Mouse (Mus musculus) midbrain, embryonic 16.5 days (tissue): Measurements from ENCODE around the gene 4930562C15Rik. TPM values are rescaled to one million over a fixed set of nuclear protein-coding genes. Genes with fewer than 3 reads are reported as not detected.

Source experiments
- ATAC-seq: fragments of 200-750 bp; cut with Nextera tagmentation; 2 replicates; pipeline ENCODE4 v1.8.0; 2017; ENCODE audit warnings: moderate TSS enrichment
- H3K27ac ChIP-seq: fragments of 300-500 bp; sonication (generic); 2 replicates; pipeline ENCODE4 v1.5.1; 2014; ENCODE audit warnings: mild to moderate bottlenecking, low read length, mixed read lengths
- H3K27me3 ChIP-seq: fragments of 300-500 bp; sonication (generic); 2 replicates; pipeline ENCODE4 v1.6.1; 2014; ENCODE audit warnings: low read depth, low read length, mixed read lengths; ENCODE audit not compliant: control insufficient read depth, insufficient read depth
- H3K36me3 ChIP-seq: fragments of 300-500 bp; sonication (generic); 2 replicates; pipeline ENCODE4 v1.6.1; 2014; ENCODE audit warnings: mild to moderate bottlenecking, low read length, moderate library complexity, mixed read lengths; ENCODE audit not compliant: control insufficient read depth, insufficient read depth
- H3K4me1 ChIP-seq: fragments of 300-500 bp; sonication (generic); 2 replicates; pipeline ENCODE4 v1.6.1; 2014; ENCODE audit warnings: mild to moderate bottlenecking, low read length, mixed read lengths; ENCODE audit not compliant: control insufficient read depth, insufficient read depth
- H3K4me2 ChIP-seq: fragments of 300-500 bp; sonication (generic); 2 replicates; pipeline ENCODE4 v1.6.1; 2014; ENCODE audit warnings: mild to moderate bottlenecking, low read length, mixed read lengths
- H3K4me3 ChIP-seq: fragments of 300-500 bp; sonication (generic); 2 replicates; pipeline ENCODE4 v1.5.1; 2014; ENCODE audit warnings: low read depth, mild to moderate bottlenecking, low read length, moderate library complexity, mixed read lengths
- H3K9ac ChIP-seq: fragments of 300-500 bp; sonication (generic); 2 replicates; pipeline ENCODE4 v1.6.1; 2014; ENCODE audit warnings: low read depth, low read length, mixed read lengths
- H3K9me3 ChIP-seq: fragments of 300-500 bp; sonication (generic); replicated peaks from 2 replicates; pipeline ENCODE4 v1.6.1; 2014; ENCODE audit warnings: mild to moderate bottlenecking, low read length, mixed read lengths; ENCODE audit not compliant: control insufficient read depth, poor library complexity, severe bottlenecking
- WGBS: fragments of 180-500 bp; shearing (Covaris S2); extraction: QIAGEN DNeasy Blood & Tissue Kit; methylation state at CpG from one replicate; pipeline ENCODE4 v1.1.7; 2014; 5-methylcytosine and 5-hydroxymethylcytosine counted together
- polyA plus RNA-seq: library from polyadenylated mRNA; unstranded; fragments of >200 nt; fragmentation: Nextera tagmentation; extraction: Ambion mirVana; gene quantifications from 2 replicates; pipeline ENCODE4 v1.2.1, GENCODE M21; 2015

The 4930562C15Rik gene
- polyA plus RNA-seq, 1 experiment from 2014 or later, result 0.26 TPM

DNA sequence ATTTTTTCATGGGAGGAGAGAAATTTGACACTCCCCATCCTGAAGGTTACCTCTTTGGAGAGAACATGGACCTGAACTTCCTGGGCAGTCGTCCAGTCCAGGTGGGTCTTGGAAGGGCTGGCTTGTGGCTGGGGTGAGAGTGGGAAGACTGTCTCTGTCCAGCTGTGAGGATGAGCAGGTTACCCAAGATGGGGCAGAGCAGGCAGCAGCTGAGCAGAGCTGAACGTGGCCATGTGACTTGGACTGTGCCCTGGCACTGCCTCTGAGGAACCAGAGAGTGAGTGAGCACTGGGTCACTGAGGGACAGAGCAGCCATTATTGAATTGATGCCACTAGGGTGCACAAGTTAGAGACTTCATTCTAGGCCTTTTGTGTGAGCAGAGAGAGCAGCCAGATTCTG is 72.2 kb downstream of the 4930562C15Rik start:
- Histone ChIP-seq H3K36me3 (peaks cover 24% of the 10 kb centered on the region), H3K4me2 (no peak overlapping the region), H3K4me3 (no peak overlapping the region), H3K9me3 (no peaks in the 10 kb centered on the region), H3K27me3 (no peaks in the 10 kb centered on the region), H3K27ac (no peak overlapping the region), H3K9ac (no peak overlapping the region), H3K4me1 (no peaks in the 10 kb centered on the region)
- ATAC-seq, result no peak
- 84% methylated on average over 2 of the region's 2 CpGs for WGBS

DNA sequence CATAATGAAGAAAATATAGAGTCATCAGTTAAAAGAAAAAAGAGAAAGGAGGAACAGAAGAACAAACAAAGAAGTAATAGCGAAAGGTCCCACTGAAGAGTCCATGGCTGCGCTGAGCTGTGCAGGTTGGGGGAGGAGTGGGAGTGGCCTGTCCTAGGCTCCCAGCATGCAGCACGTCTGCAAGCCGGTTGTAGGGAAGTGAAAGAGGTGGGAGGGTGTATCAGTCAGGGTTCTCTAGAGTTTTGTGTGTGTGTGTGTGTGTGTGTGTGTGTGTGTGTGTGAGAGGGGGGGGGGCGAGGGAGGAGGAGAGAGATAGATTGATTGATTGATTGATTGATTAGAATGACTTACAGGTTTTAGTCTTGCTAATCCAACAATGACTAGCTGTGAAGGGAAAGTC is 72.8 kb downstream of the 4930562C15Rik start:
- Histone ChIP-seq H3K36me3 (peaks cover 24% of the 10 kb centered on the region), H3K27me3 (no peaks in the 10 kb centered on the region), H3K4me2 (no peak overlapping the region), H3K4me3 (no peak overlapping the region), H3K4me1 (no peaks in the 10 kb centered on the region), H3K9me3 (no peaks in the 10 kb centered on the region), H3K27ac (no peak overlapping the region), H3K9ac (no peak overlapping the region)
- no peak for ATAC-seq
- 54% methylated on average over 5 of the region's 5 CpGs for WGBS

DNA sequence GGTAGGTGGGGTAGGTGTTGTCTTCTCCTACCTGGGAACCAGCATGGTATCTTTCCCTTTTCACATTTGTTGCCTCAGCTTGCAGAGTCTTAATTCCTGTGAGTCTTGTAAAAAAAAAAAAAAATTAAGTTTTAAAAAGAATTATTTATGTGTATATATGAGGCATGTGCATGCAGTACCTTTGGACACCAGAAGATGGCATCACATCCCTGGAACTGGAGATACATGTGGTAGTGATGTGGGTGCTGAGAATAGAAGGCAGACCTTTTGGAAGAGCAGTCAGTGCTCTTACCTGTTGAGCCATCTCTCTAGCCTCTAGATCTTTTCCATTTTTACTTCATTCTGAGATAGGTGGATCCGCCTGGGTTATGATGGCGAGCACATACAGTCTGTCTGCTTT is 74.5 kb downstream of the 4930562C15Rik start:
- WGBS, result 100% methylated on average over 2 of the region's 2 CpGs
- Histone ChIP-seq H3K9me3 (no peaks in the 10 kb centered on the region), H3K27me3 (no peaks in the 10 kb centered on the region), H3K27ac (no peak overlapping the region), H3K4me1 (no peaks in the 10 kb centered on the region), H3K36me3 (peaks cover 28% of the 10 kb centered on the region), H3K4me3 (no peak overlapping the region), H3K4me2 (no peak overlapping the region), H3K9ac (no peak overlapping the region)
- ATAC-seq, result no peak

DNA sequence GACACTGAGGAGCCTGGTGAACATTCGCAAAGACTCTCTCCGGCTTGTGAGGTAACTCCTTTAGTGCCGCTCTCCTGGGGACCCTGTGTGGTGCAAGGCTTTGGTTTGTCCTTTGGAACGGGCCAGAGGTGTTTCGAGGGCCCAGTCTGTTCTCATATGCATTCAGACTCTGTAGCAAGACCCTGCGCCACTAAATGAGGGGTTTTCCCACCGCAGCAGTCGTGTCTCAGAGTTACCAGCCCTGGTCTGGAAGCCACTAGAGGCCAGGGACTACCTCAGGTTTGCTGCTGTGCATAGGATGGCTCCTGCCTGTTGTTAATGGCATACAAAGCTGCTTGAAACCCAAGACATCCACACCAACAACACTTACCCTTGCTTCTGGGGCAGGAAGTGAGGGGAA is 75.5 kb downstream of the 4930562C15Rik start:
- Histone ChIP-seq H3K27me3 (no peaks in the 10 kb centered on the region), H3K36me3 (peaks cover 28% of the 10 kb centered on the region), H3K4me2 (no peak overlapping the region), H3K9me3 (no peaks in the 10 kb centered on the region), H3K4me3 (no peak overlapping the region), H3K9ac (no peak overlapping the region), H3K27ac (no peak overlapping the region), H3K4me1 (no peaks in the 10 kb centered on the region)
- 95% methylated on average over 8 of the region's 8 CpGs for WGBS
- no peak for ATAC-seq

DNA sequence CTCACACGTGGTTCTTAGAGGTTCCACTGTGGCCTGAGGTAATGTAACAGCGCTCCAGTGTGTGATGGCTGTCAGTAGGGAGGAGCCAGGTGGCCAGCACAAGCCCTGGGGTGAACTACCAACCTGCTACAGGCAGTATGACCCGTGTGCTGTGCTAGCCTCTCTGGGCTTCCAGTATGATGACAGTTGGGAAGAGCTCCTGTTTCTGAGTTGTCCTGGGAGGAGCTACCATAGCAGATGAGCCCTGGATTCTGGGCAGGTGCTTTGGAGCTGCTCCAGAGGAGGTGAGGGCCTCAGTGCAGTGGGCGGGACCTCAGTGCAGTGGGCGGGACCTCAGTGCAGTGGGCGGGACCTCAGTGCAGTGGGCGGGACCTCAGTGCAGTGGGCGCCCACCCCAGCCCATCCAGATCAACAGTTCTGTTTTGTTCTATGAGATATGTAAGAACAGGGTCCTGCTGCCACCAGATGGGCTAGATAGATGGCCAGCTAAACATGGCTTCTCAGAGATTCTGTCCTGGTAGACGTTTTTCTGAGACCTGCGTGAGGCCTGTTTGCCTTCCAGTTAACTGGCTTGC is 76.9 kb downstream of the 4930562C15Rik start:
- Histone ChIP-seq H3K9me3 (no peaks in the 10 kb centered on the region), H3K4me3 (no peak overlapping the region), H3K27me3 (no peaks in the 10 kb centered on the region), H3K4me1 (no peaks in the 10 kb centered on the region), H3K36me3 (peaks cover 41% of the 10 kb centered on the region), H3K27ac (no peak overlapping the region), H3K4me2 (no peak overlapping the region), H3K9ac (no peak overlapping the region)
- WGBS, result 75% methylated on average over 10 of the region's 10 CpGs
- ATAC-seq, result no peak

DNA sequence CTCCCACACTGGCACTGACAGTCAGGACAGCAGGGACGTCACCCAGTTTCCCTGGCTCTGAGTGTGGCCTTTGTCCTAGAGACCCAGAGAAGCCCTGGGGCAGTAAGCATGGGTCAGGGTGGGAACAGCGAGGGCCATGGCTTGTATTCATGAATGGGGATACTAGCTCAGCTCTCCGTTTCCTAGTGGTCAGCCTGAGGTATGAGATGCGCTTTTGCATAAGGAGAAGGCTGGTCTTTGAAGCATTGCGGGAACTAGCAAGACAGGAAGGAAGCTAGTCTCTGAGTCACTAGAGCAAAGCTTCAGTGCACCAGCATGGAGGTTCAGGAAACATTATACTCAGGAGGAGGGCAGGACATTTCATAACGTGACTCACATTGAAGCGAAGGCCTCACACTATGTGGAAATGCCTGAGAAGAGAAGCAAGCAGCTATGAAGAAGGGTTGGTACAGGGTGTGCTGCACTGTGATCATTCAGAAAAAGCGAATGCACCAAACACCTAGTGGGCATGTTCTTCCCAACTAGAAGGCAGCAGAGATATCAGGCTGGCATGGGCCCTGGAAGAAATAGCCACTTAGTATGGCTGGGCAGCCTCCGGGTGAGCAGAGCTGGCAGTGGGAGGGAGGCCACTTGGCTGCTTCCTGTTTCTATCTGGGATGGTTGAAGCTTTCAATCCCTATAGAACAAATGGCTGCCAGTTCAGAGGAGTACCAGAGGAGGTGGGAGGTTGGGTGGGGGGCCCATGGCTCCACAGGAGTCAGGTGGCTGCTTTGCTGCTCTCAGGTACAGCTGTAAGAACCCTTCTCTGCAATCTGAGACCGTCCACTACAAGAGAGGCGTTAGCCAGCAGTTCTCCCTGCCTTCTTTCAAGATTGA is 77.9 kb downstream of the 4930562C15Rik start:
- H3K27me3 ChIP-seq, result no peaks in the 10 kb centered on the region
- H3K4me3 ChIP-seq, result no peak overlapping the region
- H3K27ac ChIP-seq, result peak overlapping the region; percentile 40
- H3K9me3 ChIP-seq, result no peaks in the 10 kb centered on the region
- peaks cover 42% of the 10 kb centered on the region for H3K36me3 ChIP-seq
- peak; percentile 32; the same call in 1 of the 2 replicates for ATAC-seq
- WGBS, result 80% methylated on average over 11 of the region's 11 CpGs
- no peak overlapping the region for H3K4me2 ChIP-seq
- H3K9ac ChIP-seq, result no peak overlapping the region
- H3K4me1 ChIP-seq, result no peaks in the 10 kb centered on the region

DNA sequence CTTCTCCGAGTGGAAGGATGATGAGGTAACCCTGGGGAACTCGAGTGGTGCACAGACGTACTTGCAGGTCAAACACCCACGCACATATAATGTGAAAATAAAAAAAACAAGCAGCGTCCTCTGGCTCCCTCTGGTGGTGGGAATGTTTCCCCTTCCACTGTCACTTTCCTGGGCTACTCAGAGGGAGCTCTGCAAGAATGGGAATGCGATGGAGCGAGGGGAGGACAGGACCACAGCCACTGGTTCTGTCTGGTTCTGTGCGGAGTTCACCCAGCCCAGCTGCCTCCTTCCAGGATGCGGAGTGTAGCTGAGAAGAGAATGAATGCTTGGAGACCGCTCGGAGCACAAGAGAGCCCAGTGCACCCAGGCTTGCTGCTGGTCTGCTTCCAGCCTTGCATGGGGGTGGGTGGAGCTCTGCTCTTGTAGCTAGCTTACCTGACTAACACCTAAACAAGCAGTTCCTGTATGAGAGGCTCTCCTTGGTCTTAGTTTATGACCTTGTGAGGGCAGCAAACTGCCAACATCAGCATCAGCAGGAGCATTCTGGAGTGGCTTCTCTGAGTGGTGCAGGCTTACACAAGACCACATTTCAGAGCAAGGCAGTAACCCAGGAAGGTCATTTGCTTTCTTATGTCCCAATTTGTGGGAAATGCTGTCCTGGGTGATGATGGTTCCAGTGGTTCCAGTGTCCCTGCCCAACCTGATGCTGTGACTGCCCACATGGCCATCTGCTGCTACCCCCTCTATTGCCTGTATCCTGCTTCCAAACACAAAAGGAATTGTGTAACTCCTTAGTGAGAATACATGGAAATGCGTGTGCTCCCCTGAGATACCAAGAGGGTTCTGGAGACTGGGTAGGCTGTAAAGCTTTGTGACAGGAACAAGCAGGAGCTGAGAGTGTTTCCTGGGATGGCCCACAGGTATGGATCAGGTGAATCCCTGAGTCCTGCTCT is 78.8 kb downstream of the 4930562C15Rik start:
- peaks cover 42% of the 10 kb centered on the region for H3K36me3 ChIP-seq
- peak; percentile 55; the same call in 1 of the 2 replicates for ATAC-seq
- H3K9me3 ChIP-seq, result no peaks in the 10 kb centered on the region
- H3K9ac ChIP-seq, result no peak overlapping the region
- no peaks in the 10 kb centered on the region for H3K4me1 ChIP-seq
- H3K27ac ChIP-seq, result no peak overlapping the region; the same call in 1 of the 2 replicates
- H3K4me2 ChIP-seq, result no peak overlapping the region
- H3K4me3 ChIP-seq, result no peak overlapping the region
- no peaks in the 10 kb centered on the region for H3K27me3 ChIP-seq
- WGBS, result 33% methylated on average over 12 of the region's 12 CpGs

DNA sequence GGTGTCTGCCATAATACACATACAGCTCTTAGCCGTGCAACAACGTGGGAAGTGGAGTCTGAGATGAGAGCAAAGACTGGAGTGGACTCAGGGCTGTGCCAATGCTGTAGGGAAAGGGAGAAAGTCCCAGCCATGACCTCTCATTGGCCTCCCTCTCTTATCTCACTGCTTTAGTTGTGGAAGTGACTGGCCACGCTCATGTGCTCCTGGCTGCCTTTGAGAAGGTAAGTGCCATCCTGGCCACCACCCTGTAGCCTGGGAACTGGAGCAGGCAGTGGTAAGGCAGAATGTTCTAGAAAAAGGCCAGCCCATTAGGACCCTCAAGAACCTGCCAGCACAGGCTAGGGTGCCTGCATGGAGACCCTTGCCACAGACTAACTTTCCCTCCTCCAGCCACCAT is 80.7 kb downstream of the 4930562C15Rik start:
- Histone ChIP-seq H3K4me2 (no peak overlapping the region), H3K9ac (no peak overlapping the region), H3K27ac (no peak overlapping the region), H3K27me3 (no peaks in the 10 kb centered on the region), H3K4me3 (no peak overlapping the region), H3K4me1 (no peaks in the 10 kb centered on the region), H3K36me3 (peaks cover 31% of the 10 kb centered on the region), H3K9me3 (no peaks in the 10 kb centered on the region)
- 89% methylated on average over 3 of the region's 3 CpGs for WGBS
- ATAC-seq, result no peak
